Comparison of ENCODE assay signal across 8 mouse cellular contexts in genomic region chr3:96728634-96729402, GRCm38 (mm10). TPM values are rescaled to one million over a fixed set of nuclear protein-coding genes. Genes with fewer than 3 reads are reported as not detected.
DNase-seq lines count a peak whose midpoint lies in the region; ATAC-seq lines count a peak whose summit lies in the region.

No protein-coding gene starts in this region.

- peak overlapping the region; percentile 79 for H3K27ac ChIP-seq in kidney, embryonic 15.5 days
- no peak overlapping the region for H3K27ac ChIP-seq in hindbrain, embryonic 12.5 days
- no peak overlapping the region for H3K27ac ChIP-seq in midbrain, embryonic 13.5 days

- peaks cover 28% of the 10 kb centered on the region for H3K4me1 ChIP-seq in kidney, embryonic 15.5 days
- peaks cover 22% of the 10 kb centered on the region for H3K4me1 ChIP-seq in hindbrain, embryonic 12.5 days
- peaks cover 43% of the 10 kb centered on the region for H3K4me1 ChIP-seq in midbrain, embryonic 13.5 days (replicated peaks)

- peak overlapping the region; percentile 67 for H3K4me3 ChIP-seq in kidney, embryonic 15.5 days (replicated peaks)
- peak overlapping the region; percentile 90 for H3K4me3 ChIP-seq in hindbrain, embryonic 12.5 days
- H3K4me3 ChIP-seq in midbrain, embryonic 13.5 days (replicated peaks): peak overlapping the region; percentile 94

- peak overlapping the region; percentile 84 for H3K9ac ChIP-seq in kidney, embryonic 15.5 days
- H3K9ac ChIP-seq in hindbrain, embryonic 12.5 days: peak overlapping the region; percentile 88
- H3K9ac ChIP-seq in midbrain, embryonic 13.5 days (replicated peaks): peak overlapping the region; percentile 86

- no peak for ATAC-seq in kidney, embryonic 15.5 days (replicated peaks; ENCODE audit: low FRiP score)
- ATAC-seq in hindbrain, embryonic 12.5 days (ENCODE audit: low FRiP score): no peak
- ATAC-seq in midbrain, embryonic 13.5 days: no peak
- ATAC-seq in cerebellum, adult (ENCODE audit: insufficient number of reproducible peaks, low FRiP score, low TSS enrichment): no peak

- peak overlapping the region; percentile 68 for H3K4me2 ChIP-seq in kidney, embryonic 15.5 days
- peak overlapping the region; percentile 58 for H3K4me2 ChIP-seq in hindbrain, embryonic 12.5 days (replicated peaks)
- peak overlapping the region; percentile 79 for H3K4me2 ChIP-seq in midbrain, embryonic 13.5 days (replicated peaks)

- no peaks in the 10 kb centered on the region for H3K9me3 ChIP-seq in kidney, embryonic 15.5 days (replicated peaks)
- no peaks in the 10 kb centered on the region for H3K9me3 ChIP-seq in hindbrain, embryonic 12.5 days (replicated peaks)
- no peaks in the 10 kb centered on the region for H3K9me3 ChIP-seq in midbrain, embryonic 13.5 days

- no peaks in the 10 kb centered on the region for H3K27me3 ChIP-seq in kidney, embryonic 15.5 days
- H3K27me3 ChIP-seq in hindbrain, embryonic 12.5 days: no peaks in the 10 kb centered on the region
- no peaks in the 10 kb centered on the region for H3K27me3 ChIP-seq in midbrain, embryonic 13.5 days

- WGBS in kidney, embryonic 15.5 days: 49% methylated on average over 7 of the region's 7 CpGs
- WGBS in hindbrain, embryonic 12.5 days: 50% methylated on average over 7 of the region's 7 CpGs
- WGBS in midbrain, embryonic 13.5 days: 42% methylated on average over 7 of the region's 7 CpGs

- no peak for DNase-seq in kidney, postnatal 25 days
- peak; percentile 60 for DNase-seq in NIH3T3 (ENCODE audit: low read depth)
- DNase-seq in right cerebral cortex, postnatal 25 days: no peak
- DNase-seq in layer of hippocampus, adult 11-12 months (ENCODE audit: low spot score): no peak

- H3K36me3 ChIP-seq in kidney, embryonic 15.5 days: peaks cover 9% of the 10 kb centered on the region
- peaks cover 4% of the 10 kb centered on the region for H3K36me3 ChIP-seq in hindbrain, embryonic 12.5 days
- H3K36me3 ChIP-seq in midbrain, embryonic 13.5 days: peaks cover 2% of the 10 kb centered on the region

RNA-seq across cellular contexts. Expression of gene Rnf115, which starts 1.4 kb away (rescaled TPM):
- polyA plus RNA-seq in kidney, embryonic 15.5 days (2015; fragmentation: Nextera tagmentation; extraction: Ambion mirVana): 56.6 and 57.2 TPM in 2 replicates
- polyA plus RNA-seq in hindbrain, embryonic 12.5 days (2016; fragmentation: Nextera tagmentation; extraction: Ambion mirVana): 78.2 and 87.9 TPM in 2 replicates
- polyA plus RNA-seq in midbrain, embryonic 13.5 days (2015; fragmentation: Nextera tagmentation; extraction: Ambion mirVana): 76.2 and 80.2 TPM in 2 replicates

RNA-seq across cellular contexts. Expression of gene Polr3c, which starts 1.4 kb away (rescaled TPM):
- polyA plus RNA-seq in kidney, embryonic 15.5 days (2015; fragmentation: Nextera tagmentation; extraction: Ambion mirVana): 41.0 and 41.5 TPM in 2 replicates
- 35.9 and 36.0 TPM in 2 replicates for polyA plus RNA-seq in hindbrain, embryonic 12.5 days (2016; fragmentation: Nextera tagmentation; extraction: Ambion mirVana)
- 38.4 and 38.8 TPM in 2 replicates for polyA plus RNA-seq in midbrain, embryonic 13.5 days (2015; fragmentation: Nextera tagmentation; extraction: Ambion mirVana)

RNA-seq across cellular contexts. Expression of gene Nudt17, which starts 20.5 kb away (rescaled TPM):
- 10.0 and 10.5 TPM in 2 replicates for polyA plus RNA-seq in kidney, embryonic 15.5 days (2015; fragmentation: Nextera tagmentation; extraction: Ambion mirVana)
- polyA plus RNA-seq in hindbrain, embryonic 12.5 days (2016; fragmentation: Nextera tagmentation; extraction: Ambion mirVana): 10.9 and 13.9 TPM in 2 replicates
- 10.1 and 10.6 TPM in 2 replicates for polyA plus RNA-seq in midbrain, embryonic 13.5 days (2015; fragmentation: Nextera tagmentation; extraction: Ambion mirVana)

RNA-seq across cellular contexts. Expression of gene Pias3, which starts 32.6 kb away (rescaled TPM):
- polyA plus RNA-seq in kidney, embryonic 15.5 days (2015; fragmentation: Nextera tagmentation; extraction: Ambion mirVana): 61.9 and 73.0 TPM in 2 replicates
- polyA plus RNA-seq in hindbrain, embryonic 12.5 days (2016; fragmentation: Nextera tagmentation; extraction: Ambion mirVana): 48.2 and 55.0 TPM in 2 replicates
- 33.9 and 36.7 TPM in 2 replicates for polyA plus RNA-seq in midbrain, embryonic 13.5 days (2015; fragmentation: Nextera tagmentation; extraction: Ambion mirVana)

RNA-seq across cellular contexts. Expression of gene Ankrd35, which starts 58.9 kb away (rescaled TPM):
- 0.86 and 1.1 TPM in 2 replicates for polyA plus RNA-seq in kidney, embryonic 15.5 days (2015; fragmentation: Nextera tagmentation; extraction: Ambion mirVana)
- polyA plus RNA-seq in hindbrain, embryonic 12.5 days (2016; fragmentation: Nextera tagmentation; extraction: Ambion mirVana): 0.57 and 0.58 TPM in 2 replicates
- polyA plus RNA-seq in midbrain, embryonic 13.5 days (2015; fragmentation: Nextera tagmentation; extraction: Ambion mirVana): 0.58 and 0.59 TPM in 2 replicates
